8 mouse cellular contexts compared by ENCODE assay signal in genomic region chr10:80117736-80118135, GRCm38 (mm10). TPM values are rescaled to one million over a fixed set of nuclear protein-coding genes. Genes with fewer than 3 reads are reported as not detected.
A peak's percentile ranks its signal among the peaks of the same experiment; 100 is the strongest.
DNase-seq lines count a peak whose midpoint lies in the region; ATAC-seq and TF ChIP-seq lines count a peak whose summit lies in the region.

No protein-coding gene starts in this region.

- no peak for DNase-seq in kidney, postnatal 0 days (ENCODE audit: low spot score)
- DNase-seq in kidney, postnatal 10 days: no peak
- no peak for DNase-seq in midbrain, postnatal 0 days (ENCODE audit: low spot score)
- no peak for DNase-seq in layer of hippocampus, adult 11-12 months (ENCODE audit: low spot score)
- DNase-seq in layer of hippocampus, adult 8-10 months (ENCODE audit: low spot score in 2 of 2): no peak

- 32% methylated on average over 1 of the region's 1 CpGs for WGBS in kidney, postnatal 0 days
- WGBS in hindbrain, embryonic 15.5 days: 54% methylated on average over 1 of the region's 1 CpGs
- 48% methylated on average over 1 of the region's 1 CpGs for WGBS in midbrain, postnatal 0 days

- H3K9ac ChIP-seq in kidney, postnatal 0 days (ENCODE audit: low read depth, low read length): peak overlapping the region; percentile 97
- peak overlapping the region; percentile 88 for H3K9ac ChIP-seq in hindbrain, embryonic 15.5 days
- peak overlapping the region; percentile 63 for H3K9ac ChIP-seq in midbrain, postnatal 0 days (replicated peaks; ENCODE audit: low read length, poor library complexity, severe bottlenecking)

- no peaks in the 10 kb centered on the region for H3K27me3 ChIP-seq in kidney, postnatal 0 days (ENCODE audit: insufficient read depth, low read length)
- H3K27me3 ChIP-seq in hindbrain, embryonic 15.5 days: no peaks in the 10 kb centered on the region
- H3K27me3 ChIP-seq in midbrain, postnatal 0 days (ENCODE audit: insufficient read depth, low read length): no peaks in the 10 kb centered on the region

- H3K4me1 ChIP-seq in kidney, postnatal 0 days (replicated peaks; ENCODE audit: insufficient read depth, low read length): peaks cover 21% of the 10 kb centered on the region; the same call in 1 of the 2 replicates
- peaks cover 3% of the 10 kb centered on the region for H3K4me1 ChIP-seq in cortical plate, adult 2 months (ENCODE audit: control insufficient read depth, insufficient read depth, low read length)
- H3K4me1 ChIP-seq in hindbrain, embryonic 15.5 days (replicated peaks): peaks cover 53% of the 10 kb centered on the region
- peaks cover 14% of the 10 kb centered on the region for H3K4me1 ChIP-seq in midbrain, postnatal 0 days (ENCODE audit: insufficient read depth, low read length)

- H3K9me3 ChIP-seq in kidney, postnatal 0 days (replicated peaks; ENCODE audit: low read length): no peaks in the 10 kb centered on the region
- H3K9me3 ChIP-seq in hindbrain, embryonic 15.5 days: no peaks in the 10 kb centered on the region
- H3K9me3 ChIP-seq in midbrain, postnatal 0 days (ENCODE audit: low read length): no peaks in the 10 kb centered on the region

- H3K4me3 ChIP-seq in kidney, postnatal 0 days (replicated peaks; ENCODE audit: low read depth, low read length): peak overlapping the region; percentile 94
- H3K4me3 ChIP-seq in cortical plate, adult 2 months (ENCODE audit: insufficient read depth, low read length): peak overlapping the region; percentile 71; the same call in 1 of the 2 replicates
- H3K4me3 ChIP-seq in hindbrain, embryonic 15.5 days: peak overlapping the region; percentile 91
- peak overlapping the region; percentile 75; the same call in 1 of the 2 replicates for H3K4me3 ChIP-seq in midbrain, postnatal 0 days (ENCODE audit: low read depth, low read length)

- no peak for TF ChIP-seq CTCF in kidney, postnatal 0 days (IDR thresholded peaks at IDR 0.05; ENCODE audit: low read depth)
- TF ChIP-seq CTCF in cortical plate, adult 2 months (IDR thresholded peaks at IDR 0.05; ENCODE audit: extremely low read depth, insufficient read depth, low read length): no peak
- no peak for TF ChIP-seq CTCF in midbrain, postnatal 0 days (IDR thresholded peaks at IDR 0.05)

- no peak for TF ChIP-seq POLR2A in cortical plate, adult 2 months (IDR thresholded peaks at IDR 0.05; ENCODE audit: extremely low read depth, insufficient read depth, low read length)

- H3K36me3 ChIP-seq in kidney, postnatal 0 days (ENCODE audit: insufficient read depth, low read length): 0 out of 2 replicates have a peak, but pooled peaks cover 7% of the 10 kb centered on the region
- H3K36me3 ChIP-seq in hindbrain, embryonic 15.5 days: peaks cover 3% of the 10 kb centered on the region; the same call in 1 of the 2 replicates
- peaks cover 4% of the 10 kb centered on the region; the same call in 1 of the 2 replicates for H3K36me3 ChIP-seq in midbrain, postnatal 0 days (ENCODE audit: insufficient read depth, low read length)

- H3K4me2 ChIP-seq in kidney, postnatal 0 days (ENCODE audit: low read length): peak overlapping the region; percentile 92
- H3K4me2 ChIP-seq in hindbrain, embryonic 15.5 days: peak overlapping the region; percentile 70
- H3K4me2 ChIP-seq in midbrain, postnatal 0 days (ENCODE audit: low read depth, low read length, poor library complexity, severe bottlenecking): peak overlapping the region; percentile 84

- ATAC-seq in kidney, postnatal 0 days (replicated peaks; ENCODE audit: low FRiP score, low read depth): no peak
- ATAC-seq in hindbrain, embryonic 15.5 days (ENCODE audit: low FRiP score, low read depth): no peak
- no peak for ATAC-seq in midbrain, postnatal 0 days (ENCODE audit: low FRiP score)
- ATAC-seq in megakaryocyte progenitor cell, adult 5-6 weeks (replicated peaks; ENCODE audit: poor library complexity): no peak

- H3K27ac ChIP-seq in kidney, postnatal 0 days: no peak overlapping the region
- no peak overlapping the region for H3K27ac ChIP-seq in cortical plate, adult 2 months (ENCODE audit: insufficient read depth, low read length)
- 0 out of 2 replicates have a peak overlapping the region, but pooled peaks have one; percentile 20 for H3K27ac ChIP-seq in hindbrain, embryonic 15.5 days (replicated peaks)
- H3K27ac ChIP-seq in midbrain, postnatal 0 days (ENCODE audit: low read depth, low read length): no peak overlapping the region

RNA-seq across cellular contexts. Expression of gene Stk11, which starts 2.1 kb away (rescaled TPM):
- 14.2 and 15.1 TPM in 2 replicates for polyA plus RNA-seq in kidney, postnatal 0 days (2015; fragmentation: Nextera tagmentation; extraction: Ambion mirVana)
- polyA plus RNA-seq in cortical plate, adult 2 months (2012; rRNA removed): 91.8 and 94.2 TPM in 2 replicates
- 18.6 and 20.0 TPM in 2 replicates for polyA plus RNA-seq in hindbrain, embryonic 15.5 days (2015; fragmentation: Nextera tagmentation; extraction: Ambion mirVana)
- 84.0 and 97.3 TPM in 2 replicates for total RNA-seq in midbrain, postnatal 0 days (2014; rRNA removed)
- polyA plus RNA-seq in midbrain, postnatal 0 days (2015; fragmentation: Nextera tagmentation; extraction: Ambion mirVana): 12.3 and 12.4 TPM in 2 replicates
- total RNA-seq in megakaryocyte progenitor cell, adult 5-6 weeks (2015): 71.7 and 81.1 TPM in 2 replicates
- 159 and 172 TPM in 2 replicates for total RNA-seq in megakaryocyte progenitor cell, adult 5-6 weeks (2017)
- total RNA-seq in layer of hippocampus, adult 8-10 months (2022): 100 to 1,000 TPM in 1 of 4 experiments, 10 to 100 TPM in 3; 94.2 to 111 (median 96.5) TPM

RNA-seq across cellular contexts. Expression of gene Sbno2, which starts 12.4 kb away (rescaled TPM):
- polyA plus RNA-seq in kidney, postnatal 0 days (2015; fragmentation: Nextera tagmentation; extraction: Ambion mirVana): 9.6 and 10.5 TPM in 2 replicates
- 22.9 and 24.4 TPM in 2 replicates for polyA plus RNA-seq in cortical plate, adult 2 months (2012; rRNA removed)
- 12.6 and 12.9 TPM in 2 replicates for polyA plus RNA-seq in hindbrain, embryonic 15.5 days (2015; fragmentation: Nextera tagmentation; extraction: Ambion mirVana)
- total RNA-seq in midbrain, postnatal 0 days (2014; rRNA removed): 24.3 TPM in 2 replicates
- polyA plus RNA-seq in midbrain, postnatal 0 days (2015; fragmentation: Nextera tagmentation; extraction: Ambion mirVana): 7.6 TPM in 2 replicates
- total RNA-seq in megakaryocyte progenitor cell, adult 5-6 weeks (2015): 16.9 and 19.5 TPM in 2 replicates
- 19.1 and 24.0 TPM in 2 replicates for total RNA-seq in megakaryocyte progenitor cell, adult 5-6 weeks (2017)
- 10 to 100 TPM; 19.9 to 52.8 (median 29.8) TPM for total RNA-seq in layer of hippocampus, adult 8-10 months (2022)

RNA-seq across cellular contexts. Expression of gene Atp5d, which starts 20.7 kb away (rescaled TPM):
- 936 and 986 TPM in 2 replicates for polyA plus RNA-seq in kidney, postnatal 0 days (2015; fragmentation: Nextera tagmentation; extraction: Ambion mirVana)
- polyA plus RNA-seq in cortical plate, adult 2 months (2012; rRNA removed): 620 and 641 TPM in 2 replicates
- polyA plus RNA-seq in hindbrain, embryonic 15.5 days (2015; fragmentation: Nextera tagmentation; extraction: Ambion mirVana): 503 and 517 TPM in 2 replicates
- total RNA-seq in midbrain, postnatal 0 days (2014; rRNA removed): 231 and 259 TPM in 2 replicates
- polyA plus RNA-seq in midbrain, postnatal 0 days (2015; fragmentation: Nextera tagmentation; extraction: Ambion mirVana): 607 and 661 TPM in 2 replicates
- total RNA-seq in megakaryocyte progenitor cell, adult 5-6 weeks (2015): 187 and 199 TPM in 2 replicates
- total RNA-seq in megakaryocyte progenitor cell, adult 5-6 weeks (2017): 37.6 and 39.3 TPM in 2 replicates
- total RNA-seq in layer of hippocampus, adult 8-10 months (2022): 100 to 1,000 TPM; 315 to 328 (median 323) TPM

RNA-seq across cellular contexts. Expression of gene Cbarp, which starts 22.9 kb away (rescaled TPM):
- 4.7 and 6.4 TPM in 2 replicates for polyA plus RNA-seq in kidney, postnatal 0 days (2015; fragmentation: Nextera tagmentation; extraction: Ambion mirVana)
- polyA plus RNA-seq in cortical plate, adult 2 months (2012; rRNA removed): 274 and 285 TPM in 2 replicates
- 61.4 and 71.3 TPM in 2 replicates for polyA plus RNA-seq in hindbrain, embryonic 15.5 days (2015; fragmentation: Nextera tagmentation; extraction: Ambion mirVana)
- 273 and 276 TPM in 2 replicates for total RNA-seq in midbrain, postnatal 0 days (2014; rRNA removed)
- 120 and 121 TPM in 2 replicates for polyA plus RNA-seq in midbrain, postnatal 0 days (2015; fragmentation: Nextera tagmentation; extraction: Ambion mirVana)
- total RNA-seq in megakaryocyte progenitor cell, adult 5-6 weeks (2015): 3.8 and 4.8 TPM in 2 replicates
- 2.0 and 2.2 TPM in 2 replicates for total RNA-seq in megakaryocyte progenitor cell, adult 5-6 weeks (2017)
- total RNA-seq in layer of hippocampus, adult 8-10 months (2022): 100 to 1,000 TPM; 295 to 345 (median 308) TPM

RNA-seq across cellular contexts. Expression of gene Midn, which starts 30.3 kb away (rescaled TPM):
- 13.7 and 18.6 TPM in 2 replicates for polyA plus RNA-seq in kidney, postnatal 0 days (2015; fragmentation: Nextera tagmentation; extraction: Ambion mirVana)
- 26.6 and 33.8 TPM in 2 replicates for polyA plus RNA-seq in cortical plate, adult 2 months (2012; rRNA removed)
- 22.6 and 26.0 TPM in 2 replicates for polyA plus RNA-seq in hindbrain, embryonic 15.5 days (2015; fragmentation: Nextera tagmentation; extraction: Ambion mirVana)
- total RNA-seq in midbrain, postnatal 0 days (2014; rRNA removed): 114 and 143 TPM in 2 replicates
- polyA plus RNA-seq in midbrain, postnatal 0 days (2015; fragmentation: Nextera tagmentation; extraction: Ambion mirVana): 16.3 and 17.2 TPM in 2 replicates
- total RNA-seq in megakaryocyte progenitor cell, adult 5-6 weeks (2015): 21.4 and 22.2 TPM in 2 replicates
- 12.7 and 17.9 TPM in 2 replicates for total RNA-seq in megakaryocyte progenitor cell, adult 5-6 weeks (2017)
- total RNA-seq in layer of hippocampus, adult 8-10 months (2022): 10 to 100 TPM; 47.2 to 63.6 (median 58.0) TPM
